Mouse (Mus musculus) G1E (cell line): ENCODE results near the gene Siglec1. TPM values are rescaled to one million over a fixed set of nuclear protein-coding genes. Genes with fewer than 3 reads are reported as not detected.
"Not testable (repeated sequence)": the region's sequence is repeated elsewhere in the genome, so short reads cannot be mapped to it uniquely, and the experiment has no call there.

Experiments
- ATAC-seq: 2 replicates; pipeline ENCODE4 v1.8.0; 2016; ENCODE audit warnings: mild to moderate bottlenecking; ENCODE audit not compliant: insufficient number of reproducible peaks, poor library complexity, low FRiP score, severe bottlenecking; ENCODE audit errors: extremely low read depth
- DNase-seq: peaks from one replicate; pipeline ENCODE4 v3.0.0; 2012; ENCODE audit warnings: low spot score
- H3K27me3 ChIP-seq: 2 replicates; pipeline ENCODE4 v1.6.1; 2012; ENCODE audit warnings: mild to moderate bottlenecking, low read length, inconsistent platforms; ENCODE audit not compliant: insufficient read depth
- H3K36me3 ChIP-seq: replicated peaks from 2 replicates; pipeline ENCODE3; 2012; ENCODE audit warnings: mild to moderate bottlenecking, inconsistent platforms
- H3K4me1 ChIP-seq: 2 replicates; pipeline ENCODE4 v1.6.1; 2012; ENCODE audit warnings: low read depth, low read length, inconsistent platforms, mixed read lengths; ENCODE audit not compliant: insufficient read depth
- H3K4me3 ChIP-seq: 2 replicates; pipeline ENCODE4 v1.5.1; 2012; ENCODE audit warnings: low read depth, mild to moderate bottlenecking, inconsistent platforms, low read length, moderate library complexity, mixed read lengths
- H3K9me3 ChIP-seq: replicated peaks from 2 replicates; pipeline ENCODE4 v1.6.1; 2012; ENCODE audit warnings: inconsistent platforms
- CTCF ChIP-seq: IDR thresholded peaks from 2 replicates; pipeline ENCODE4 v1.5.1; 2012; ENCODE audit warnings: low read depth, low read length, inconsistent platforms, mixed read lengths
- GATA1 ChIP-seq: IDR thresholded peaks from 2 replicates; pipeline ENCODE4 v1.6.1; 2012; ENCODE audit warnings: borderline replicate concordance, low read length, inconsistent platforms, mixed read lengths
- GATA2 ChIP-seq: IDR thresholded peaks from 2 replicates; pipeline ENCODE4 v1.6.1; 2012; ENCODE audit warnings: low read depth, low read length, inconsistent platforms, borderline replicate concordance
- POLR2AphosphoS5 ChIP-seq: IDR thresholded peaks from 2 replicates; pipeline ENCODE4 v1.6.1; 2012; ENCODE audit warnings: low read depth, low read length, inconsistent platforms; ENCODE audit not compliant: insufficient replicate concordance
- TAL1 ChIP-seq: conservative IDR thresholded peaks from 2 replicates; pipeline ENCODE4 v1.6.1; 2012; ENCODE audit warnings: low read depth, low read length, inconsistent platforms, mixed read lengths
- polyA plus RNA-seq: library from polyadenylated mRNA; stranded (reverse); fragments of >175 nt; gene quantifications from 2 replicates; pipeline ENCODE4 v1.2.3, GENCODE M21; 2012
- total RNA-seq, 2 experiments: library from RNA; stranded (forward) in 1 of 2; stranded (reverse) in 1 of 2; fragments of 200-1000 nt in 1 of 2; fragments of >200 nt in 1 of 2; fragmentation: Nextera tagmentation in 1 of 2; gene quantifications; 2 replicates each; pipeline ENCODE4 v1.2.3; 2014 to 2017

Siglec1 gene
- total and polyA plus RNA-seq, 3 experiments = 0.16 TPM; not detected in 2

- no peak for TF ChIP-seq GATA1
- no peak for TF ChIP-seq TAL1
- TF ChIP-seq CTCF = no peak
- TF ChIP-seq POLR2AphosphoS5 = no peak
- no peak for TF ChIP-seq GATA2
Measured at GRCm38 (mm10) chr2:131125157-131125963, 38.8 kb upstream of the Siglec1 start.

GRCm38 (mm10) chr2:131124166-131124565 lies 37.6 kb upstream of the Siglec1 start:
- no peak for DNase-seq
- H3K4me1 ChIP-seq = peaks cover 52% of the 10 kb centered on the region
- no peak overlapping the region for H3K4me3 ChIP-seq
- peaks cover 28% of the 10 kb centered on the region for H3K27me3 ChIP-seq
- ATAC-seq = no peak
- no peaks in the 10 kb centered on the region for H3K9me3 ChIP-seq
- no peaks in the 10 kb centered on the region for H3K36me3 ChIP-seq
- TF ChIP-seq POLR2AphosphoS5 = no peak
- TF ChIP-seq GATA1 = no peak
- TF ChIP-seq TAL1 = no peak
- no peak for TF ChIP-seq GATA2
- no peak for TF ChIP-seq CTCF

More at GRCm38 (mm10) chr2:131125157-131125963, 38.8 kb upstream of the Siglec1 start:
- no peaks in the 10 kb centered on the region for H3K36me3 ChIP-seq
- H3K4me3 ChIP-seq = no peak overlapping the region; the same call in 1 of the 2 replicates
- peaks cover 29% of the 10 kb centered on the region for H3K27me3 ChIP-seq
- no peak for ATAC-seq
- H3K9me3 ChIP-seq = no peaks in the 10 kb centered on the region
- no peak for DNase-seq
- peaks cover 60% of the 10 kb centered on the region for H3K4me1 ChIP-seq

- DNase-seq (no peak), ATAC-seq (no peak)
- peaks cover 15% of the 10 kb centered on the region for H3K27me3 ChIP-seq
- H3K9me3 ChIP-seq = no peaks in the 10 kb centered on the region
- no peak overlapping the region for H3K4me3 ChIP-seq
- H3K4me1 ChIP-seq = peaks cover 5% of the 10 kb centered on the region
- no peak for TF ChIP-seq CTCF
- no peak for TF ChIP-seq TAL1
- no peak for TF ChIP-seq POLR2AphosphoS5
- no peak for TF ChIP-seq GATA1
- no peak for TF ChIP-seq GATA2
- no peaks in the 10 kb centered on the region for H3K36me3 ChIP-seq
Measured at GRCm38 (mm10) chr2:131118968-131119574, 32.5 kb upstream of the Siglec1 start.

- H3K4me1 ChIP-seq = no peaks in the 10 kb centered on the region
- DNase-seq = no peak
- no peak for ATAC-seq
- no peak for TF ChIP-seq GATA1
- no peak for TF ChIP-seq CTCF
- TF ChIP-seq GATA2 = no peak
- TF ChIP-seq POLR2AphosphoS5 = no peak
- TF ChIP-seq TAL1 = no peak
- no peaks in the 10 kb centered on the region for H3K36me3 ChIP-seq
- no peaks in the 10 kb centered on the region for H3K9me3 ChIP-seq
- peaks cover 51% of the 10 kb centered on the region for H3K27me3 ChIP-seq
- no peak overlapping the region for H3K4me3 ChIP-seq
Measured at GRCm38 (mm10) chr2:131105989-131106388, 19.4 kb upstream of the Siglec1 start.

- H3K4me1 ChIP-seq, H3K4me3 ChIP-seq, ATAC-seq, H3K9me3 ChIP-seq, H3K36me3 ChIP-seq, DNase-seq: not testable (repeated sequence)
- peaks cover 43% of the 10 kb centered on the region for H3K27me3 ChIP-seq
Measured at GRCm38 (mm10) chr2:131105061-131105460, 18.5 kb upstream of the Siglec1 start.

GRCm38 (mm10) chr2:131104021-131104420 lies 17.5 kb upstream of the Siglec1 start:
- H3K27me3 ChIP-seq = peaks cover 41% of the 10 kb centered on the region
- no peaks in the 10 kb centered on the region for H3K4me1 ChIP-seq
- TF ChIP-seq GATA2 = no peak
- no peak for TF ChIP-seq GATA1
- TF ChIP-seq TAL1 = no peak
- no peak for TF ChIP-seq POLR2AphosphoS5
- TF ChIP-seq CTCF = no peak
- no peak for ATAC-seq
- no peaks in the 10 kb centered on the region for H3K9me3 ChIP-seq
- H3K4me3 ChIP-seq = no peak overlapping the region
- DNase-seq = no peak
- H3K36me3 ChIP-seq = no peaks in the 10 kb centered on the region
